Mouse (Mus musculus): ENCODE measurements at regions not wholly inside any gene's neighbourhood (a gene's known extent, or its start where the extent isn't known, plus 50 kb on each side); places are given as distances from the start of the nearest gene placed in this dataset.

GRCm38 (mm10) chr17:9068859-9069602 is 80.9 kb downstream of the 1700010I14Rik start:
- TF ChIP-seq GATA1 (IDR thresholded peaks at IDR 0.05; ENCODE audit: borderline replicate concordance, low read length) = no peak
- no peak for TF ChIP-seq FLI1 (IDR thresholded peaks at IDR 0.05; ENCODE audit: low read length)
